Mouse (Mus musculus): Measurements from ENCODE around the gene Rasgef1b. TPM values are rescaled to one million over a fixed set of nuclear protein-coding genes. Genes with fewer than 3 reads are reported as not detected.
A peak's percentile ranks its signal among the peaks of the same experiment; 100 is the strongest.

The Rasgef1b gene
- polyA plus RNA-seq, 2 experiments: 4.3 to 9.2 TPM

DNA sequence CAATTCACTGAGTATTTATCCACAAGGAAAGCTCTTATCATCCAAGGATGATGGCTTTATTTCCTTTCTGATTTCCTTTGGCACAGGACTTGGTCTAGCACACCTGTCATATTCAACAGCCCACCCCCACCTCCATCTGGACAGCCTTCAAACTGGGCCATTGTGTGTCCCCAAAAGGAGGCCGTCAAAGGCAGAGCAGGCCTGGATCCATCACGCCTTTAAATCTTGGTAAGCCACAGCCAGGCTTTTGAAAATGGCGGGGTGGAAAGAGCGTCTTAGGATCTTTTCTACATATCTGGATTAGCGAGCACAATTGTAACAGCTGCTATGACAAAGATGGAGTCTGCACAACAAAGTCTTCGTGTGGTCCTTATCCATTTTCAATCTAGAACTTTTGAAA lies 515.7 kb downstream of the Rasgef1b start:
- DNase-seq (ENCODE audit: low spot score) (no peak), ATAC-seq (ENCODE audit: low FRiP score, low read depth) (no peak)
- no peaks in the 10 kb centered on the region for H3K27me3 ChIP-seq (ENCODE audit: control insufficient read depth, insufficient read depth, low read length)
- 90% methylated on average over 6 of the region's 6 CpGs for whole genome bisulfite sequencing
- no peak overlapping the region for H3K9ac ChIP-seq (ENCODE audit: low read depth, low read length, severe bottlenecking)
- no peaks in the 10 kb centered on the region for H3K4me1 ChIP-seq (ENCODE audit: control insufficient read depth, insufficient read depth, low read length)
- TF ChIP-seq POLR2A (IDR thresholded peaks at IDR 0.05; ENCODE audit: borderline replicate concordance, extremely low read depth, insufficient read depth, insufficient read length): no peak
- no peak overlapping the region for H3K4me3 ChIP-seq (replicated peaks; ENCODE audit: low read length)
- no peak overlapping the region for H3K4me2 ChIP-seq (replicated peaks; ENCODE audit: low read depth, low read length, severe bottlenecking)
- no peaks in the 10 kb centered on the region for H3K9me3 ChIP-seq (ENCODE audit: control insufficient read depth, low read length)
- H3K27ac ChIP-seq (replicated peaks; ENCODE audit: low read depth, low read length): no peak overlapping the region
- peaks cover under 1% of the 10 kb centered on the region; the same call in 1 of the 2 replicates for H3K36me3 ChIP-seq (ENCODE audit: control insufficient read depth, insufficient read depth, low read length)

DNA sequence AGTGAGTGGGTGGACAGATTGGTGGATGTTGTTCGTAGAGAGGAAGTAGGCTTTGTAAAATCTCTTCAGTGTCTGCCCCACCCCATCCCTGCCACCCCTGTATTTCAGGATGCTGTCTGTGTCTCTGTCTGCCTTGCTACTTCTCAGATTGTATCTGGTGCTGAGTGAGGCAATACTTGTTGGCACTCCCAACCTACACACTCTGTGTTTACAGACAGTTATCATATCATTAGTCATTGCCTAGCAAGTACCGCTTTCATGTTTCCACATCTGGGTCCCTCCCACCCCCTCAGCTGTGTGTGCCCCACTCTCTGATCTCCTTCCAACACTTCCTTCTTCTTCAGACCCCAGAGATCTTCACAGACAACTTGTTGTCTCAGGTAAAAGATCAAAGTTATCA lies 525.4 kb downstream of the Rasgef1b start:
- H3K4me2 ChIP-seq (replicated peaks; ENCODE audit: low read depth, low read length, severe bottlenecking): no peak overlapping the region
- WGBS: 77% methylated on average over 2 of the region's 2 CpGs
- H3K27ac ChIP-seq (replicated peaks; ENCODE audit: low read depth, low read length): no peak overlapping the region
- H3K4me1 ChIP-seq (ENCODE audit: control insufficient read depth, insufficient read depth, low read length): no peaks in the 10 kb centered on the region
- ATAC-seq (ENCODE audit: low FRiP score, low read depth): no peak
- DNase-seq (ENCODE audit: low spot score): no peak
- H3K9me3 ChIP-seq (ENCODE audit: control insufficient read depth, low read length): no peaks in the 10 kb centered on the region; the same call in 1 of the 2 replicates
- no peaks in the 10 kb centered on the region for H3K27me3 ChIP-seq (ENCODE audit: control insufficient read depth, insufficient read depth, low read length)
- H3K36me3 ChIP-seq (ENCODE audit: control insufficient read depth, insufficient read depth, low read length): no peaks in the 10 kb centered on the region
- no peak overlapping the region for H3K9ac ChIP-seq (ENCODE audit: low read depth, low read length, severe bottlenecking)
- no peak for TF ChIP-seq POLR2A (IDR thresholded peaks at IDR 0.05; ENCODE audit: borderline replicate concordance, extremely low read depth, insufficient read depth, insufficient read length)
- no peak overlapping the region for H3K4me3 ChIP-seq (replicated peaks; ENCODE audit: low read length)

DNA sequence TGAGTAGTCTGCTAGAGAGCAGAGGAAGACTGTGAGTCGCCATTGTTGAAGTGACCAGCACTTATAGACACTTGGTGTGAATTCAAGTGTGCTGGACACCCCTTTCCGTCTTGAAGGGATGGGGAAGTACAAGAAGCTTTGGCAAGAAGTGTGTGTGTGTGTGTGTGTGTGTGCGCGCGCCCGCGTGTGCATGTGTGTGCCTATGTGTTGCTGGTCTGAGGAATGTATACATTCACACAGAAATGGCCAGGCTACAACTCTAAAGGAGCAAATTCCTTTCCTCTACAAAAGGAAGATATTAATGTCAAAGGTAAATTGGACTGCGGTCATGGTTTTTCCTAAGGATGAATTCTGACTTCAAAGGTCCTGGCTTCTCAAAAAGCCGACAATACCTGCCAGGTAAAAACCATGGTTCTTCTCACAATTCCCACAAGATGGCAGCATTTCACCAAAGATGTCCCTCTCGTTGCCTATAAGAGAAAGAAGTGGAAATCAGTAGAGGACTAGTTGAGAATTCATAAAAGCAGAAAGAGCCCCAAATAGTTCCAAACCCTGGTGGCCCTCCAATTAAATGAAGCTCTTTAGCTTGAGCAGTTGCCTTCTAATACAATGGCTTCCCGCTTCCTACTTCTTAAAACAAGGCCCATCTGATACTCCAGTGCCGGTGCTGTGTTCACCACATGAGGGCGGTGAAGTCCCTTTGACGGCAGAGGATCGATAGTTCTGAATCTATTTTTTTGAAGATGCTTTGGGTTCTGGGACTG lies 526.6 kb downstream of the Rasgef1b start:
- no peak; the same call in 1 of the 2 replicates for ATAC-seq (ENCODE audit: low FRiP score, low read depth)
- 60% methylated on average over 15 of the region's 15 CpGs for WGBS
- no peaks in the 10 kb centered on the region for H3K4me1 ChIP-seq (ENCODE audit: control insufficient read depth, insufficient read depth, low read length)

GRCm38 (mm10) chr5:99195436-99195835 lies 533.4 kb downstream of the Rasgef1b start:
- 95% methylated on average over 5 of the region's 5 CpGs for WGBS
- Histone ChIP-seq H3K9ac (ENCODE audit: low read depth, low read length, severe bottlenecking) (no peak overlapping the region), H3K4me1 (ENCODE audit: control insufficient read depth, insufficient read depth, low read length) (peaks cover 12% of the 10 kb centered on the region), H3K4me3 (replicated peaks; ENCODE audit: low read length) (no peak overlapping the region), H3K36me3 (ENCODE audit: control insufficient read depth, insufficient read depth, low read length) (no peaks in the 10 kb centered on the region), H3K9me3 (ENCODE audit: control insufficient read depth, low read length) (no peaks in the 10 kb centered on the region; the same call in 1 of the 2 replicates), H3K27ac (replicated peaks; ENCODE audit: low read depth, low read length) (no peak overlapping the region), H3K4me2 (replicated peaks; ENCODE audit: low read depth, low read length, severe bottlenecking) (no peak overlapping the region), H3K27me3 (ENCODE audit: control insufficient read depth, insufficient read depth, low read length) (no peaks in the 10 kb centered on the region)
- no peak for TF ChIP-seq POLR2A (IDR thresholded peaks at IDR 0.05; ENCODE audit: borderline replicate concordance, extremely low read depth, insufficient read depth, insufficient read length)
- no peak for ATAC-seq (ENCODE audit: low FRiP score, low read depth)
- no peak for DNase-seq (ENCODE audit: low spot score)

More for the DNA sequence above, 526.6 kb downstream of the Rasgef1b start:
- Histone ChIP-seq H3K9ac (ENCODE audit: low read depth, low read length, severe bottlenecking) (no peak overlapping the region), H3K4me2 (replicated peaks; ENCODE audit: low read depth, low read length, severe bottlenecking) (0 out of 2 replicates have a peak overlapping the region, but pooled peaks have one; percentile 19), H3K4me3 (replicated peaks; ENCODE audit: low read length) (no peak overlapping the region), H3K9me3 (ENCODE audit: control insufficient read depth, low read length) (no peaks in the 10 kb centered on the region; the same call in 1 of the 2 replicates), H3K27ac (replicated peaks; ENCODE audit: low read depth, low read length) (no peak overlapping the region), H3K27me3 (ENCODE audit: control insufficient read depth, insufficient read depth, low read length) (no peaks in the 10 kb centered on the region), H3K36me3 (ENCODE audit: control insufficient read depth, insufficient read depth, low read length) (no peaks in the 10 kb centered on the region)
- peak; percentile 59 for DNase-seq (ENCODE audit: low spot score)
- no peak for TF ChIP-seq POLR2A (IDR thresholded peaks at IDR 0.05; ENCODE audit: borderline replicate concordance, extremely low read depth, insufficient read depth, insufficient read length)

DNA sequence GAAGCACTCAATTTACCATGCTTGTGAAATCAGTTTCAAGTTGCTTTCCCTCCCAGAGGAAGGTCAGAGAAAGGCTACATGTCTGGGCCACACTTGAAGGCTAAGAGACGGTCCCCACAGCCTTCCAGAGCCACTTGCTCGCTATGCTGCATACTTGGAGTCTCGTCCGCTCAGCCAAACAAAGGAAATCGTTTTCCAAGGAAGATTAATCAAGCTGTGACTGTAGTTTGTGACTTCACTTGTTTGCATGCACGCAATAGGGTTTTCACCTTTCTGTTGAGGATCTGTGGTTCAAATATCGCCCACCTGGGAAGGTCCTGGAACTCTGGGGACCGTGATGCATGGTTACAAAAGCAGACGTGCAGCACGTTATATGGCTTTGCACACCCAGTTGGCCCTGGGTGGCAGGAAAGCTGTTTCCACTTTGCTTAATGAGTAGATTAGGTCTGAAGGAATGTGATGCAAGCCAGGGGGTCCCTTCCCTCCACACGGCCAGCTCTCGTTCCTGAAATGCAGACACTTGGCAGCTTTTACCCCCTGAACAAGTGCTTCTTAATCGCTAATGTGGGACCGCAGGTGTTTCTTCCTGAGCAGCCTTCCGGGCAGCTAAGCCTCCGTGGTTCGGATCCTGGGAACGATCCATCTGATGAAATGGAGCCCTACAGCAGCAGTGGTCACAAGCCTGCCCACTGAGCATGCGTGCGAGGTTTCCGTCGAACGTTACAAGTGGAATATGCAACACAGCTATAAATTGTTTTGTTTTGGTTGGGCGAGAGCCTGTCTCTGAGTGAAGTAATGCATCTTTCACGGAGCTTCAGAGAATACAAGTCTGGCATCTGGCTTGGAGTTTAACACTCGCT lies 537.7 kb downstream of the Rasgef1b start:
- H3K9me3 ChIP-seq (ENCODE audit: control insufficient read depth, low read length): no peaks in the 10 kb centered on the region
- no peak for TF ChIP-seq POLR2A (IDR thresholded peaks at IDR 0.05; ENCODE audit: borderline replicate concordance, extremely low read depth, insufficient read depth, insufficient read length)
- H3K4me1 ChIP-seq (ENCODE audit: control insufficient read depth, insufficient read depth, low read length): peaks cover 19% of the 10 kb centered on the region
- ATAC-seq (ENCODE audit: low FRiP score, low read depth) (peak; percentile 83), DNase-seq (ENCODE audit: low spot score) (peak; percentile 58)
- peak overlapping the region; percentile 35; the same call in 1 of the 2 replicates for H3K27ac ChIP-seq (replicated peaks; ENCODE audit: low read depth, low read length)
- no peak overlapping the region for H3K9ac ChIP-seq (ENCODE audit: low read depth, low read length, severe bottlenecking)
- no peaks in the 10 kb centered on the region for H3K36me3 ChIP-seq (ENCODE audit: control insufficient read depth, insufficient read depth, low read length)
- H3K4me2 ChIP-seq (replicated peaks; ENCODE audit: low read depth, low read length, severe bottlenecking): peak overlapping the region; percentile 43
- no peaks in the 10 kb centered on the region for H3K27me3 ChIP-seq (ENCODE audit: control insufficient read depth, insufficient read depth, low read length)
- WGBS: 21% methylated on average over 26 of the region's 26 CpGs
- H3K4me3 ChIP-seq (replicated peaks; ENCODE audit: low read length): peak overlapping the region; percentile 11; the same call in 1 of the 2 replicates
